Mouse (Mus musculus) inflammation-experienced regulatory T-cells, adult 6 months (primary cell): ENCODE measurements around the gene Fam3c. TPM values are rescaled to one million over a fixed set of nuclear protein-coding genes. Genes with fewer than 3 reads are reported as not detected.
"Not testable (repeated sequence)": the region's sequence is repeated elsewhere in the genome, so short reads cannot be mapped to it uniquely, and the experiment has no call there.

Source experiments
- ATAC-seq: one replicate; pipeline ENCODE4 v1.8.0; 2017
- polyA plus RNA-seq, 3 experiments: library from polyadenylated mRNA; unstranded; fragments of 100-300 nt; shearing (Covaris generic); gene quantifications; one replicate each; pipeline ENCODE4 v1.2.1; 2017

Fam3c gene
- polyA plus RNA-seq, 3 experiments from 2014 or later, result 87.6 to 140 (median 107) TPM

DNA sequence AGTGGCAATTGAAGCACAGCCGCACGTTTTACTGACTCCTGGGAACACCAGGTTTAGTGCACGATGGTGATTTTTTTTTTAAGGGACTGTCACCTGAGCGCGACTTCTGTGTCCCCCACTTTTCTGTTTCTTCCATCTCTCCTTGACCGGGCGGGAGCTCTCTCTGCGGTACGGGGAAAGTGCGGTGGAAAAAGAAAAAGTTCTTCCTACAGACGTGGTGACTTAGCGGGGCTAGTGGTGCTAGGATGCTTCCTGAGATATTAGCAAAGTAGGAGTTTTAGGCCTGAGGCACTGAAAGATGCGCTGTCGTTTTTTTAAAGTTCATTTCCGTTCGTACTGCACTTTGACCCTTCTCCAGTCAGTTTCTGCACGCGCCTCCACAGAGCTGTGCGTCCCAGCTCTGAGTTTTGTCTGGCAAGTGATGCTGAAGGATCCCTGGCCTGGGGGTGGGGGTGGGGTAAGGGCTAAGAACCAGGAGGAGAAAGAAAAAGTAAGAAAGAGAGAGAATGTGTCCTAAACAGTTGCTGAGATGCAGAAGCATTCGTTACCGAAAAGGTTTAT, 66.5 kb downstream of the Fam3c start:
- no peak for ATAC-seq

DNA sequence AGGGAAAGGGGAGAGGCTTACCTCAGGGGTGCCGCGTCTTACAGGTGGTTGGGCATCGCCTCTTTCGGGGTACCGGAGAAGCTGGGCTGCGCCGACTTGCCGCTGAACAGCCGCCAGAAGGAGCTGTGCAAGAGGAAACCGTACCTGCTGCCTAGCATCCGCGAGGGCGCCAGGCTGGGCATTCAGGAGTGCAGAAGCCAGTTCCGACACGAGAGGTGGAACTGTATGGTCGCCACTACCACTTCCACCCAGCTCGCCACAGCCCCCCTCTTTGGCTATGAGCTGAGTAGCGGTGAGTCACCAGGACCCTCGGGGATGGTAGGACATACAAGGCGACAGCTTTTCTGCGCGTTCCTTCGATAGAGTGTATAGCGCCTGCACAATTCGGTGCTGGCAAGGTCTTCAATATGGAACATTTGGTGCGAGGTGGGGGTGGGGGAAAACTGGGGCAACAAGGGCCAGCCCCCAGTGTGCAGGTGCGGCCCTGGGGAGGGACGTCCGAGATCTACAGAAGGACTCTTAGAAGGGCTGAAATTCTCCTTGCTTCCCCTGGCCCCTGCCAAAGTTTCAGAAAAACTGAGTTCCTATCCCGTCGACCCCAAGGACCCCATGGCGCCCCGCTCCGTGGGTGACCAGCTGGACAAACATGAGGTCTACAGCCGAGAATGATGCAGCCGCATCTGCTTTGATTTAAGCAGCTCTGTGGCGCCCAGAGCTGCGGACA, 67.1 kb downstream of the Fam3c start:
- ATAC-seq, result peak; percentile 43

DNA sequence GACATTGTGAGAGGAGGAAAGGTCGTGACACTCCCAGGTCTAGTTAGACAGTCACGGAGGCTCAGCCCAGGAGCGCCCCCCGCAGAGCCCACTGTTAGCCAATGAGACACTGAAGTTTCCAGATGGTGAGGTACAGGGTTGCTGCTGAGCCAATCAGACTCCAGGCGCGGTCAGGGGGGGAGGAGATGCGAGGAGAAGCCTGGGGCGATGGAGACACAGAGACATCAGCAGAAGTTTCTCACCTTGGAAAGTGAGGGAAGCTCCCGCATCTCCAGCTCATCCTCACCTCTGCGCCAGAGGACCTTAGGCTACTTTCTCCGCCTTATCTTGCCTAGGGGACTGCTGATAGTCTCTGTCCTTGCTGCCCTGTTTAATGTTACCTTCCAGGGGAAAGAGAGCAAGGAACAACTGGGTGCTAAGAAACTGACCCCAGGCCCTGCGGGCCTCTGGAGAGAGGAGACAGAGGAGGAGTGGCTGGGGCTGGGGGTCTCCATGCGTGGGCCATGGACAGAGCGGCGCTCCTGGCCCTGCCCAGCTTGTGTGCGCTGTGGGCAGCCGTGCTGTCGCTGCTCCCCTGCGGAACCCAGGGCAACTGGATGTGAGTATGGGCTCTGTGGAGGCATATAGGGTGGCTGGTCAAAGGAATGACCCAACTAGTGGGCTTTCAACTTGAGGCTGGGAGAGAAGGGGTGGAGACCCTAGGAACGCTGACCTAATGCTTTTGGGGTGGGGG, 67.9 kb downstream of the Fam3c start, which contains the start of gene Wnt16:
Gene Wnt16 (plus strand): TSS at position 224 of the 733 bp plus-strand sequence.
- no peak for ATAC-seq

DNA sequence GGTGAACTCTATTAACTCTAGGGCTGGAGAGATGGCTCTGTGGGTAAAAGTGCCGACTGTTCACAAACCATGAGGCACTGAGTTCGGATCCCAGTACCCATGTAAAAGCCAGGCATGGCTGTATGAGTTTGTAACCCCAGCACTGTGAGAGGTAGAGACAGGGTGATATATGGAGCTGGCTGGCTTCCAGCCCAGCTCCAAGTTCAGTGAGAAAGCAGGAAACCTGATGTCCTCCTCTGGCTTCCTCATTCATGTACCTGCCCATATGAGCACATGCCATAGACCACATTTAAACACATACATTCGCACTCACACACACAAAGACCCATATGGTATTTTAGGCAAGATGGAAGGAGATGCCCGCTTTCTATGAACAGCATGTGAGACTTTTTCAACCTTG, 73.6 kb downstream of the Fam3c start:
- ATAC-seq, result no peak

DNA sequence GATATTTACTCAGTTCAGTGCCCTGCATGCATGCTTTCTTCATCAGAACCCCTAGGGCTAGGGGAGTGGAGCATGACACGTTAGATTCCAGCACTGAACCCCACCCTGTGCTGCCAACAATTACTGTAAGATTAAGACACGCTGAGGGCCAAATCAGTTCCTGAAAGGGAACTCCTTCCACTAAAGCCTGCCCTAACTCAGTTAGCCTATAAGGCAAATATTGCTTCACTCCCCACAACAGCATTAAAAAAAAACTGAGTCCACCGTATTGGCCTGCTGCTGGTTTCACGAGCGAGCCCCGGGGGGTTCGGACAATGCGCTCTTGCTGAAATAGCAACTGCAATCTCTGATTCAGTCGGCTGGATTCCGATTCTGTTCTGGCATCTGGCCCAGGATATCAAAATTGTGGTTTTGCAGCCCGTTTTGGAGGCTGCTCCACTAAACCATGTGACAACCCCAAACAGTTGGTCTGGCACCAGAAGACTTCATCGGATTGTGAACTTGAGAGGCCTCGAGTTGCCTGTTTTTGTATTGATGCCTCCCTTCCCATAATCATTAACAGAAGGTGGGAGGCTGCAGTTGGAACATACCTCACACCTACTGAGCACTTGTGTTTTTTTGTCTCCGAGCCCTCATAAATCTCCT, 75.7 kb downstream of the Fam3c start:
- no peak for ATAC-seq

DNA sequence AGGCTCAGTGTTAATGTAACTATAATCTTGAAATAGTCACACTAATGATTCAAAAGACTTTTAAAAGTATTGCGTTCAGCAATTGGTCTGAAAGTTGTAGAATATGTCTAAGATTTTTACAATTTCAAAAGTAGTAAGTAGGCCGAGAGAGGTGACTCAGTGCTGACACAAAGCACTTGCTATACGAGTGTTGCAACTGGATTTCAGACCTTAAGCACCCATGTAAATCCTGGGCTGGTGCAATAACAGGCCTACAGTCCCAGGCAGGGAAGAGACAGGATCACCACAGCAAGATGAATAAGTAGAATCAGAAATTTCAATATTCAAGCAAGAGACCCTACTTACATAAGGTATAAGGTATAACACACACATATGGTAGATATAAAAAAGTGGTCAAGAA, 78.1 kb downstream of the Fam3c start:
- no peak for ATAC-seq

DNA sequence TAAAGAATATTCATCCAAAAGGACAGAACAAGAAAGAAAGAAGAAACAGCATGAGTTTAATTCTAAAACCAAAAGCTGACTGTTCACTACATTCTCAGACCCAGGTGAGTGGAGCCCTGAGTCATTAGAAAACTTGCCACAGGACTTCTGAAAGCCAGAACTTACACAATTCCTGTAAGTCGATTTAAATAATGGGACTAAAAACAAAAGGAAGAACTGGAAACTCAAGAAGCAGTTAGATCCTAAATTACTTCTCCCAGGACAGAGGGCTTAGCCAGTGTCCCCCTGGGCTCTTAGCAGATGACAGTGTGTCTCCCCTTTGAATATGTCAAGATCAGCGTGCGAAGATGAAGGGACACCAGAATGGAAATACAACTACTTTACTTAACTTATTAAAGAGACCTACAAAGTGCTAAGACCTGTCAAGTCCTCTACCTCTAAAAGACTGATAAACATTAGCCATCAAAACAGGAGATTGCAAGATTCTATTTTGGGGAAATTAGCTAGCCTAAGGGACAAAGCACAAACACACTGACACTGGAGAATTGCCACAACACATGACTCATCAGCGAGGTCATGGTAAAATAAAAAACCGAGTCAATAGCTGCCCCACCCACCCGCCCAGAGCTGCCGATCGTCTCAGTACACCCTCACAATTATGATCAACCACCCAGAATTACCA, 86.1 kb downstream of the Fam3c start:
- ATAC-seq, result no peak

DNA sequence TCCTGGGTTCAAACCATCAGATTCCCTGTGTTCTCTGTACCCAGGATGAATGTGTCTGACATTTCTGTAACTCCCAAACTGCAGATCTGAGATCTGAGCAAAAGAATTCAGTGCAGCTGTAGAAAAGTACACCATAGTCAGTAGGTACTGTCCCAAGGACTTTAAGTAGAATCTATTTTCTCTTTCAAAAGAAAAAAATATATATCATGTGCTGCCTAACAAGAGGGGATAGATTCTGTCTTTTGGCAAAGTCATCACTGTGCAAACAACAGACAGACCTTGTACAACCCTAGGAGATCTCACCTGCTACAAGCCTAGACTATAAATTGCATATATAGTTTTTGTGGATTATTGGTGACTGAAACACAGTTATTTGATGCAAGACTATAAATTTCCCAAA, 87.4 kb downstream of the Fam3c start:
- ATAC-seq, result no peak

DNA sequence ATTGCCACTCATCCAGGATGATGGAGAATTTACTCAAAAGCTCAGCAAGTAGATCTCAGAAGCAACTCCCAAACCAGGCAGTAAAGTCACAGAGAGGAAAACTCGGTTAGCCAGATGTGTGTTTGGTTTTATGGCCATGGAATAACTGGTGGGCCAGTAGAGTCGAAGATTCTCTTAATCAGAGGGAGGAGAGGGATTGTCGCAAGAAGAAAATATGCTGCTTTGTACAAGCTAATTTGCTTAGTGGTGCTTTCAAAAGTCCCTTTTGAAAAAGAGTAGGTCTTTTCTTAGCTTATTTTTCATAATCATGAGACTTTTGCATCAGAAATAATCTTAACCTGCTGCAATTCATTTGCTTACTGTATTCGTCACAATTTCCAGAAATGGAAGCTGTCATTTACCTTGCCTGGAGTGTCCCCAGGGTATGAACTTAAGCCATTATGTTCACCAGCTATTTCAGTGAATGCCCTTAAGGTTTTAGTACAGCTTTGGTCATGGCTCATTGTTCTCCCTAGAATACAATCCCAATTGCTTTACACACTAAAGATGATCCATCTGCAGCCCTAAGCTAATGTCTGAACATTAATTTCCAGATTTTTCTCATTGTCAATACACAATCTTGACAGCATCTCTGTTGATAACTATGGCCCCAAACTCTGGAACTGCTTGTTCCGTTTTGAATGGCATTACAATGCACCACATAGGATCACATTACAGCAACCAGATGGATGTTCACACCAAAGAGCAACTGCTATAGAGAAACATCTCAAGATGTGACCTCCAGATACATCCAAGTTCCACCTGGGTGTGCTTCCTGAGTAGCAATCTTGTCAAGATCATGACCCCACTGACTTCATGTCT, 88.0 kb downstream of the Fam3c start:
- no peak for ATAC-seq

DNA sequence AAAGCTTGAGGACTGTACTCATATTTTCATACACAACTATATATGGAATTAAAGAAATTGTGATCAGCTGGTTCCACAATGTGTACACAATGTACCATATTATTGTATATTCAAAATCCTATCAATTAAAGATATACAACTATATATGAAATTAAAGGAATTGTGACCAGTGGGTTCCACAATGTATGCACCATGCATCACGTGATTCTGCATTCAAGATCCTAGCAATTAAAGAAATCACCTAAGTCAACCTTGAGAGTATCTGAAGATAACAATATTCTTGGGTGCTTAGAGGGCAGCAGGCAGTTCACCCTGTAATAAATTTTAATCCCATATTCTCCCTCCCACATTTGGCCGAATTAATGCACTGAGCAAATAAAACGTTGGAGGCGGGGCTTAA, 90.0 kb downstream of the Fam3c start:
- ATAC-seq, result no peak

DNA sequence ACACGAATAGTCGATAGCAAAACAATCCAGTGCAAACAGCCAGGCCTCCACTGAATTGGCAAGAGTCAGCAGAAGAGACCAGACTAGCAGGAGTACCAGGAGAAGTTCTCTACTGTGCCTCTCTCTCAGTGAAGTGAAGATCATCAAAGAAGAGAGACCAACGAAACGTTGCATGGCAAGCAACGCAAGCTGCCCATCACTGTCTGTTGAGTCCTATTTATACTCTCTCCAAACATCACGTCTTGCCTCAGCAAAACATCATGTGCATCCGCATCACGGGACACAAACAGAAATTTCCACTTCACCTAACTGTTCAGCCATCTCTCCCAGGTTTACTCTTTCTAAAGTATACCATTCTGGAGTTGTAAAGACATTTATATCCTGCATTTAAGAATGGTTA, 91.9 kb downstream of the Fam3c start:
- ATAC-seq, result not testable (repeated sequence)

DNA sequence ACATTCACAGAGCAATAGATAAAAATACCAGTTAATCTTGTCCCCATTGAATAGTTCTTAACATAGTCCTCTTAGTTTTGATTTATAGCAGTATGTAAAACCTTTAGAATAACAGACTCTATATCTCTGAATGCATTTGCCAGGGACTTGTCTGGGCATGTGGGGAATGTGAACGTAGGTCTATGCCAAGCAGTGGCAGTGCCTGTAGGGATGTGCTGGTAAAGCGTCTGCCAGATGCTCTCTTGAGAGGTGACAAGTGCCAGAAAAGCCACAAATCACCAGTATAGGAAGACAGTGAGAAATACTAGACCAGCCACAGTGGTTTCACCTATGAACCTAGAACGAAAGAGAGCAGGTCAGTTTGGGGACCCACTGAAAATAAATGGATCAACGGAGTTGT, 93.5 kb downstream of the Fam3c start:
- no peak for ATAC-seq

DNA sequence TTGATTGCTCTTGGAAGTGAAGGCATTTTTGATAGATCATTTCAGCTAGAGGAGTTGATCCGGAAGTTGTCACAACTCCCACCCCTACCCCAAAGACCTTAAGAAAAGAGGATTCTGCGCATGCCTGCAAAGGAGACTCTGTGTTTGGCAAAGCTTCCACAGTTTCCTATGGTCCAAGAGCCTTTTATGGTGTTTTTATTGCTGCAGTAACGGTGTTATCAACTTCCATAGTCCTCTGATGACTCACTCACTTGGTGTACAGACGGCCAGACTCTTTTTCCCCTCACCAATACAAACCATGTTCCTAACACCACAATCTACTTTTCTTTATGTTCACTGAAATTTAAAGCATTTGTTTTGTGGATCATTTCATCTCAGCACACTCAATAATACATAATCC, 97.3 kb downstream of the Fam3c start:
- ATAC-seq, result no peak

Other genes with a start within 250 kb of the Fam3c start
- gene Wnt16, start 68.0 kb downstream of the Fam3c start, polyA plus RNA-seq, result under 1 TPM in 2 of 3 experiments, not detected in 1; 0.36 to 0.47 TPM